Mouse (Mus musculus) induced T-regulatory cell, adult 2 months (primary cell): ENCODE measurements around the gene Myo6.

Experiments
- DNase-seq: peaks from one replicate; pipeline ENCODE4 v3.0.0-alpha.2; 2012; ENCODE audit warnings: low read depth

Myo6 gene

GRCm38 (mm10) chr9:80181692-80182091 lies 16.9 kb downstream of the Myo6 start:
- DNase-seq: no peak

GRCm38 (mm10) chr9:80184138-80184537 lies 19.3 kb downstream of the Myo6 start:
- no peak for DNase-seq

- DNase-seq: no peak
These were observed 20.9 kb downstream of the Myo6 start for GRCm38 (mm10) chr9:80185737-80186136.

- no peak for DNase-seq
These were observed 21.9 kb downstream of the Myo6 start for GRCm38 (mm10) chr9:80186693-80187092.

- DNase-seq: no peak
These were observed 23.6 kb downstream of the Myo6 start for GRCm38 (mm10) chr9:80188324-80188893.

GRCm38 (mm10) chr9:80191240-80191639 lies 26.4 kb downstream of the Myo6 start:
- no peak for DNase-seq

GRCm38 (mm10) chr9:80192324-80192723 lies 27.5 kb downstream of the Myo6 start:
- no peak for DNase-seq

GRCm38 (mm10) chr9:80194446-80194845 lies 29.6 kb downstream of the Myo6 start:
- DNase-seq: no peak

GRCm38 (mm10) chr9:80196161-80196560 lies 31.3 kb downstream of the Myo6 start:
- no peak for DNase-seq

GRCm38 (mm10) chr9:80197233-80197632 lies 32.4 kb downstream of the Myo6 start:
- DNase-seq: no peak

- no peak for DNase-seq
These were observed 36.0 kb downstream of the Myo6 start for GRCm38 (mm10) chr9:80200855-80201254.

- no peak for DNase-seq
These were observed 37.7 kb downstream of the Myo6 start for GRCm38 (mm10) chr9:80202374-80203060.

GRCm38 (mm10) chr9:80208681-80209080 lies 43.9 kb downstream of the Myo6 start:
- no peak for DNase-seq

- no peak for DNase-seq
These were observed 44.6 kb downstream of the Myo6 start for GRCm38 (mm10) chr9:80209459-80209858.

GRCm38 (mm10) chr9:80210096-80210495 lies 45.3 kb downstream of the Myo6 start:
- no peak for DNase-seq

GRCm38 (mm10) chr9:80213428-80213827 lies 48.6 kb downstream of the Myo6 start:
- no peak for DNase-seq

GRCm38 (mm10) chr9:80215502-80215901 lies 50.7 kb downstream of the Myo6 start:
- no peak for DNase-seq

- no peak for DNase-seq
These were observed 52.1 kb downstream of the Myo6 start for GRCm38 (mm10) chr9:80216786-80217501.

GRCm38 (mm10) chr9:80218718-80219117 lies 53.9 kb downstream of the Myo6 start:
- DNase-seq: no peak

GRCm38 (mm10) chr9:80223989-80224635 lies 59.3 kb downstream of the Myo6 start:
- no peak for DNase-seq

- DNase-seq: no peak
These were observed 61.9 kb downstream of the Myo6 start for GRCm38 (mm10) chr9:80226579-80227325.

- no peak for DNase-seq
These were observed 69.1 kb downstream of the Myo6 start for GRCm38 (mm10) chr9:80233831-80234455.
